Mouse (Mus musculus): ENCODE results near the gene Intu. TPM values are rescaled to one million over a fixed set of nuclear protein-coding genes. Genes with fewer than 3 reads are reported as not detected.

Intu gene
- polyA plus RNA-seq, 1 experiment from 2014 or later: 5.8 TPM

DNA sequence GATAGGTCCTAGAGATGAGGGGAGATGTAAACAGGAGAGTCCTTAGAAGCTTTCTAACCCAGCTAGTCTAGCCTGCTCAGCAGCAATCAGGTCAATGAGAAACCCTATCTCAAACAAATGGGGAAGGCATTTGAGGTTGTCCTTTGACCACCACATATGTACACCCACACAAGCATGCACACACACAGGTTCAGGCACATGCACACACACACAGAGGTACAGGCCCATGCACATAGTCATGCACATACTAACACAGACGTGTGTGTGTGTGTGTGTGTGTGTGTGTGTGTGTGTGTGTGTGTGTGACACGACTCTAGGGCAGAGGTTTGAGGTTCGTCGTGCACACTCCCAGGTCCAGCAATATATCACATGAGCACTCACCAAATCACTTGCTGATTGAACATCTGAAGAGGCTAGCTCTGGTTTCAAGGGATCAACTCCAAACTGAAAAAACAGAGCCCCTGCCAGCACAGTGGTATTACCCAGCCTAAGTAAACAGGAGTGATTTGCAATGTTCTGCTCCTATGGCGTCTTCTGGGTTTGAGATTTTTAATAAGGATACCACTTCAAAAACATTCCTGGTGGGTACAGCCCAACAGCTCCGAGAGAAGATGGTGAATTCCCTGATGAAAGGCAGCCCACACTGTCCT lies 22.0 kb upstream of the Intu start:
- DNase-seq (ENCODE audit: low spot score): no peak
- WGBS: 71% methylated on average over 6 of the region's 6 CpGs
- H3K4me3 ChIP-seq (ENCODE audit: low read depth, low read length): no peak overlapping the region
- no peak for ATAC-seq (ENCODE audit: insufficient number of reproducible peaks, low FRiP score, low TSS enrichment, low read depth)
- H3K27ac ChIP-seq (replicated peaks; ENCODE audit: low read depth, low read length): no peak overlapping the region
- H3K4me1 ChIP-seq (ENCODE audit: control insufficient read depth, insufficient read depth, low read length): no peaks in the 10 kb centered on the region
- no peaks in the 10 kb centered on the region for H3K9me3 ChIP-seq (ENCODE audit: control insufficient read depth, low read length)
- no peaks in the 10 kb centered on the region for H3K36me3 ChIP-seq (ENCODE audit: control insufficient read depth, insufficient read depth, low read length)
- no peak overlapping the region for H3K4me2 ChIP-seq (ENCODE audit: low read depth, severe bottlenecking)
- no peak overlapping the region for H3K9ac ChIP-seq (ENCODE audit: low read length)
- H3K27me3 ChIP-seq (ENCODE audit: control insufficient read depth, insufficient read depth, low read length): no peaks in the 10 kb centered on the region

DNA sequence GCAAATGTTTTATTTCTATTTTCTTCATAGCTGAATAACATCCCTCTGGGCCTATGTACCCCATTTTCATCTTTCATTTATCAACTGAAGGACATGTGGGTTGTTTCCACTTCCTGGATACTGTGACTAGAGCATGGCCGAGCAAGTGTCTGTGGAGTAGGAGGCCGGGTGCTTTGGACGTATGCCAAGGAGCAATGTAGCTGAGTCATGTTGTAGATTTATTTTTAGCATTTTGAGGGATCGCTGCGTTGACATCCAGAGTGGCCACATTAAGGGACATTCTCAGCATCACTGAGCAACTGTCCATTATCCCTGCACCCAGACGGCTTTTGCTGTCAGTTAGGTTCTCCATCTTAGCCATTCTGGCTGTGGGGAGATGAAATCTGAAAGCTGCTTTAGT lies 20.5 kb upstream of the Intu start:
- Histone ChIP-seq H3K4me2 (ENCODE audit: low read depth, severe bottlenecking) (no peak overlapping the region), H3K27ac (replicated peaks; ENCODE audit: low read depth, low read length) (no peak overlapping the region), H3K36me3 (ENCODE audit: control insufficient read depth, insufficient read depth, low read length) (no peaks in the 10 kb centered on the region), H3K9me3 (ENCODE audit: control insufficient read depth, low read length) (no peaks in the 10 kb centered on the region), H3K4me1 (ENCODE audit: control insufficient read depth, insufficient read depth, low read length) (no peaks in the 10 kb centered on the region), H3K9ac (ENCODE audit: low read length) (no peak overlapping the region), H3K4me3 (ENCODE audit: low read depth, low read length) (no peak overlapping the region), H3K27me3 (ENCODE audit: control insufficient read depth, insufficient read depth, low read length) (no peaks in the 10 kb centered on the region)
- WGBS: 90% methylated on average over 6 of the region's 6 CpGs
- ATAC-seq (ENCODE audit: insufficient number of reproducible peaks, low FRiP score, low TSS enrichment, low read depth) (no peak), DNase-seq (ENCODE audit: low spot score) (no peak)

DNA sequence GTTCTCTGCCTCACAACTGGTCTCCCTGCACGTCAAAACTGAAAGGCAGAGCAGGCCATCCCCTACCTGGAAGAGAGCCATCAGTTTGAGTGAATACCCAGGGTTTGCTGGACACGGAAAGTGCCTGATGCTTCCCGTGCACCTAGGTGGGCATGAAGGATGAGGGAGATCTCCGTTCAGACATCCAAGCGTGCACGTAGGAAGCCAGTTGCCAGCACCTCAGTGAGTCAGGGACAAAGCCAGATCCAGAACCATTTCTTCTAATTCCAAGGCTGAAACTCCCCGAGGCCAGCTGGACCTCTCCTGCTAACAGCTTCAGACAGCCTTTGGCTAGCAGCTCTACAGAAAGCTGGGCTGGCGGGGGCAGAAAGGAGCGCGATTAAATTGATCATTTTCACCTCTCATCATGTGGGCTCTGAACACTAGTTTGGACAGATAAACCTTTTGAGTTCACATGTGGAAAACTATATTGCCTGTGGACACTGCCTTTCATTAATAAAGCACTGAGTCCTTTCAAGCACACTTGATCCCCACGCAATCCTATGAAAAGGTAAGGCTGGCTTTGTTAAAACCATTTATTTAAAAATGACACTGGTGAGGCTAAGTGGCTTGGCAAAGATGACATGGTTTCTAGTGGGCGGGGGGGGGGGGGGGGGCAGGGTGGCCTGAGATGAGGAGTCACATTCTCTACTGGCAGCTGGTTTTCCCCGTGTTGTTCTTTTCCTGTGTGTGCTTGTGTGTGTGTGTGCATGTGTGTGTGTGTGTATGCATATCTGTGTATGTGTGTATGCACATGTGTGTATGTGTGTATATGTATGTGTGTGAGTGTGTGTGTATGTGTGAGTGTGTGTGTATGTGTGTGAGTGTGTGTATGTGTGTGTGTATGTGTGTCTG lies 17.9 kb upstream of the Intu start:
- Histone ChIP-seq H3K27me3 (ENCODE audit: control insufficient read depth, insufficient read depth, low read length) (no peaks in the 10 kb centered on the region), H3K4me3 (ENCODE audit: low read depth, low read length) (no peak overlapping the region), H3K9ac (ENCODE audit: low read length) (no peak overlapping the region), H3K9me3 (ENCODE audit: control insufficient read depth, low read length) (no peaks in the 10 kb centered on the region), H3K4me1 (ENCODE audit: control insufficient read depth, insufficient read depth, low read length) (no peaks in the 10 kb centered on the region), H3K36me3 (ENCODE audit: control insufficient read depth, insufficient read depth, low read length) (no peaks in the 10 kb centered on the region), H3K27ac (replicated peaks; ENCODE audit: low read depth, low read length) (no peak overlapping the region), H3K4me2 (ENCODE audit: low read depth, severe bottlenecking) (no peak overlapping the region)
- WGBS: 88% methylated on average over 13 of the region's 13 CpGs
- no peak for ATAC-seq (ENCODE audit: insufficient number of reproducible peaks, low FRiP score, low TSS enrichment, low read depth)
- DNase-seq (ENCODE audit: low spot score): no peak

DNA sequence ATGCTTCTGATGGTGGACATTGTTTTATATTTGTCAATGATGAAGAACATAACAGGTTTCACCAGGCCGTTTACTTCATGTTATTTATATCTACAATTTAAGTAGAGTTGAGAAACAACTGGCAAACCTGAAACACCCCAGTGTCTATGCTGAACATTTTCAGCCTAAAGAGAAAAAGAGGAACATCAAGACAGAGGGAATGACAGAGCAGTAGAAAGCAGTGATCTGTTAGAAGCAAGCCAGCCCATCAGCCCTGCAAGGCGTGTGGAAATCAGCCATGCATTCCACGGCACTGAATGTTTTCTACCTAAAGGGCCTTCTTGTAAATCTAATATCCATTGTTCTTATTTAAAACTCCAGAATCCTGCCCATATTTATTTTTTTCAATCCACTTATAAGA lies 12.8 kb upstream of the Intu start:
- no peaks in the 10 kb centered on the region for H3K4me1 ChIP-seq (ENCODE audit: control insufficient read depth, insufficient read depth, low read length)
- WGBS: 83% methylated on average over 3 of the region's 3 CpGs
- H3K9me3 ChIP-seq (ENCODE audit: control insufficient read depth, low read length): no peaks in the 10 kb centered on the region
- no peak overlapping the region for H3K4me3 ChIP-seq (ENCODE audit: low read depth, low read length)
- DNase-seq (ENCODE audit: low spot score): no peak
- H3K27me3 ChIP-seq (ENCODE audit: control insufficient read depth, insufficient read depth, low read length): no peaks in the 10 kb centered on the region
- no peak overlapping the region for H3K9ac ChIP-seq (ENCODE audit: low read length)
- no peak overlapping the region for H3K27ac ChIP-seq (replicated peaks; ENCODE audit: low read depth, low read length)
- ATAC-seq (ENCODE audit: insufficient number of reproducible peaks, low FRiP score, low TSS enrichment, low read depth): no peak
- H3K36me3 ChIP-seq (ENCODE audit: control insufficient read depth, insufficient read depth, low read length): no peaks in the 10 kb centered on the region
- no peak overlapping the region for H3K4me2 ChIP-seq (ENCODE audit: low read depth, severe bottlenecking)

GRCm38 (mm10) chr3:40519555-40519954 lies 11.5 kb upstream of the Intu start:
- WGBS: 76% methylated on average over 3 of the region's 3 CpGs
- ATAC-seq (ENCODE audit: insufficient number of reproducible peaks, low FRiP score, low TSS enrichment, low read depth): no peak
- H3K27me3 ChIP-seq (ENCODE audit: control insufficient read depth, insufficient read depth, low read length): no peaks in the 10 kb centered on the region
- H3K36me3 ChIP-seq (ENCODE audit: control insufficient read depth, insufficient read depth, low read length): no peaks in the 10 kb centered on the region
- H3K9ac ChIP-seq (ENCODE audit: low read length): no peak overlapping the region
- H3K4me2 ChIP-seq (ENCODE audit: low read depth, severe bottlenecking): no peak overlapping the region
- no peak overlapping the region for H3K4me3 ChIP-seq (ENCODE audit: low read depth, low read length)
- H3K27ac ChIP-seq (replicated peaks; ENCODE audit: low read depth, low read length): no peak overlapping the region
- no peak for DNase-seq (ENCODE audit: low spot score)
- H3K4me1 ChIP-seq (ENCODE audit: control insufficient read depth, insufficient read depth, low read length): no peaks in the 10 kb centered on the region
- no peaks in the 10 kb centered on the region for H3K9me3 ChIP-seq (ENCODE audit: control insufficient read depth, low read length)

GRCm38 (mm10) chr3:40520567-40520966 lies 10.5 kb upstream of the Intu start:
- Histone ChIP-seq H3K27ac (replicated peaks; ENCODE audit: low read depth, low read length) (no peak overlapping the region), H3K9ac (ENCODE audit: low read length) (no peak overlapping the region), H3K9me3 (ENCODE audit: control insufficient read depth, low read length) (no peaks in the 10 kb centered on the region), H3K36me3 (ENCODE audit: control insufficient read depth, insufficient read depth, low read length) (no peaks in the 10 kb centered on the region), H3K4me3 (ENCODE audit: low read depth, low read length) (no peak overlapping the region), H3K27me3 (ENCODE audit: control insufficient read depth, insufficient read depth, low read length) (no peaks in the 10 kb centered on the region), H3K4me2 (ENCODE audit: low read depth, severe bottlenecking) (no peak overlapping the region), H3K4me1 (ENCODE audit: control insufficient read depth, insufficient read depth, low read length) (no peaks in the 10 kb centered on the region)
- DNase-seq (ENCODE audit: low spot score) (no peak), ATAC-seq (ENCODE audit: insufficient number of reproducible peaks, low FRiP score, low TSS enrichment, low read depth) (no peak)
- 91% methylated on average over 3 of the region's 3 CpGs for WGBS

DNA sequence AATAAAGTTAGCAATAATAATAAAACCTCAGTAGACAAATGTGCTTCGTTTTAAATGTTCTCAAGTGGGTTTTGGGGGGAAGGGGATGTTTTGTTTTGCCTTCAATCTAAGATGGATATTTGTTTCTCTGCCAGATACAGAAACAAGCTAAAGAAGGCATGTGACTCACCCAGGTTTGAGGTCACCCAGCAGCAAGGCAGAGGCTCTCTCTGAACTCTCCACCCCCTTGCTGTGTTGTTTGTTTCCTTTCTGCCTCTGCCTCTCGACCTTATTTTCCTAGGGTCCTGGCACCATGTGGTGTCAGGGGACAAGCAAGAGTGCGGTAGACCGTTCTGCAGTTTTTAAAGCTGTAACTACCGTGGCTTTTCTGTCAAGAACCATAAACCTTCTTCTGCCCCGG lies 8.6 kb upstream of the Intu start:
- no peak for ATAC-seq (ENCODE audit: insufficient number of reproducible peaks, low FRiP score, low TSS enrichment, low read depth)

DNA sequence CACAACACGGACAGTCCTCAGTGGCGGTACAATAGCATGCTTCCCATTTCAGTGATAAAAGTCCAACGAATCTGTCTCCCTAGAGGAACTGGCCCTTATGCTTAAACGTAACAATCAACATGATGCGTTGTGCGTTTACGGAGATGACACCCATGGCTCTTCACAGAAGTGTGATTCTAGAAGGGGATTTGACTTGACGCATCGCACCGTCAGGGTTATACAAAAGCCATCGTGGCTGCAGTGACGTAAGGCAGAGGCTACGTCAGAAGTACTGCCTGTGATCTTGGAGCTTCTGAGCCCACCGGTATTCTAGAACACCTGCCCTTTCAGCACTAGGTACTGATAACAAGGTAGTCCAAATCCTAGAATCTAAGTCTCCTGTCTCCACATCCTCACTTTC lies 8.2 kb upstream of the Intu start:
- H3K4me2 ChIP-seq (ENCODE audit: low read depth, severe bottlenecking): no peak overlapping the region
- no peak overlapping the region for H3K9ac ChIP-seq (ENCODE audit: low read length)
- no peak overlapping the region for H3K4me3 ChIP-seq (ENCODE audit: low read depth, low read length)
- no peaks in the 10 kb centered on the region for H3K36me3 ChIP-seq (ENCODE audit: control insufficient read depth, insufficient read depth, low read length)
- no peaks in the 10 kb centered on the region for H3K9me3 ChIP-seq (ENCODE audit: control insufficient read depth, low read length)
- no peaks in the 10 kb centered on the region for H3K4me1 ChIP-seq (ENCODE audit: control insufficient read depth, insufficient read depth, low read length)
- DNase-seq (ENCODE audit: low spot score) (no peak), ATAC-seq (ENCODE audit: insufficient number of reproducible peaks, low FRiP score, low TSS enrichment, low read depth) (no peak)
- no peak overlapping the region for H3K27ac ChIP-seq (replicated peaks; ENCODE audit: low read depth, low read length)
- no peaks in the 10 kb centered on the region for H3K27me3 ChIP-seq (ENCODE audit: control insufficient read depth, insufficient read depth, low read length)
- 65% methylated on average over 14 of the region's 14 CpGs for WGBS

More for the DNA sequence above, 8.6 kb upstream of the Intu start:
- 34% methylated on average over 6 of the region's 6 CpGs for WGBS
- Histone ChIP-seq H3K9ac (ENCODE audit: low read length) (no peak overlapping the region), H3K4me3 (ENCODE audit: low read depth, low read length) (no peak overlapping the region), H3K9me3 (ENCODE audit: control insufficient read depth, low read length) (no peaks in the 10 kb centered on the region), H3K4me2 (ENCODE audit: low read depth, severe bottlenecking) (no peak overlapping the region), H3K27me3 (ENCODE audit: control insufficient read depth, insufficient read depth, low read length) (no peaks in the 10 kb centered on the region), H3K36me3 (ENCODE audit: control insufficient read depth, insufficient read depth, low read length) (no peaks in the 10 kb centered on the region), H3K4me1 (ENCODE audit: control insufficient read depth, insufficient read depth, low read length) (no peaks in the 10 kb centered on the region), H3K27ac (replicated peaks; ENCODE audit: low read depth, low read length) (no peak overlapping the region)
- DNase-seq (ENCODE audit: low spot score): no peak
